Mouse (Mus musculus) lung, embryonic 16.5 days (tissue): ENCODE data around the gene Smok3a. TPM values are rescaled to one million over a fixed set of nuclear protein-coding genes. Genes with fewer than 3 reads are reported as not detected.

Source experiments
- ATAC-seq: fragments of 200-750 bp; cut with Nextera tagmentation; 2 replicates; pipeline ENCODE4 v1.8.0; 2017; ENCODE audit warnings: low read depth, mild to moderate bottlenecking, moderate library complexity
- H3K27ac ChIP-seq: fragments of 300-500 bp; sonication (generic); 2 replicates; pipeline ENCODE4 v1.5.1; 2014; ENCODE audit warnings: mild to moderate bottlenecking, control low read depth, low read length
- H3K27me3 ChIP-seq: fragments of 300-500 bp; sonication (generic); 2 replicates; pipeline ENCODE4 v1.6.1; 2014; ENCODE audit warnings: low read depth, low read length, mixed read lengths; ENCODE audit not compliant: control insufficient read depth, insufficient read depth
- H3K36me3 ChIP-seq: fragments of 300-500 bp; sonication (generic); 2 replicates; pipeline ENCODE4 v1.6.1; 2014; ENCODE audit warnings: low read length; ENCODE audit not compliant: control insufficient read depth, insufficient read depth
- H3K4me1 ChIP-seq: fragments of 300-500 bp; sonication (generic); replicated peaks from 2 replicates; pipeline ENCODE4 v1.6.1; 2014; ENCODE audit warnings: low read length, mixed read lengths; ENCODE audit not compliant: control insufficient read depth, insufficient read depth
- H3K4me2 ChIP-seq: fragments of 300-500 bp; sonication (generic); 2 replicates; pipeline ENCODE4 v1.6.1; 2014; ENCODE audit warnings: low read depth, low read length, control low read depth
- H3K4me3 ChIP-seq: fragments of 300-500 bp; sonication (generic); 2 replicates; pipeline ENCODE4 v1.5.1; 2014; ENCODE audit warnings: mild to moderate bottlenecking, low read length, control low read depth
- H3K9ac ChIP-seq: fragments of 300-500 bp; sonication (generic); 2 replicates; pipeline ENCODE4 v1.6.1; 2014; ENCODE audit warnings: low read length, control low read depth
- H3K9me3 ChIP-seq: fragments of 300-500 bp; sonication (generic); 2 replicates; pipeline ENCODE4 v1.6.1; 2016; ENCODE audit warnings: low read length; ENCODE audit not compliant: control insufficient read depth
- WGBS: fragments of 180-500 bp; shearing (Covaris S2); extraction: QIAGEN DNeasy Blood & Tissue Kit; methylation state at CpG from one replicate; pipeline ENCODE4 v1.1.7; 2014; 5-methylcytosine and 5-hydroxymethylcytosine counted together
- polyA plus RNA-seq: library from polyadenylated mRNA; unstranded; fragments of >200 nt; fragmentation: Nextera tagmentation; extraction: Ambion mirVana; gene quantifications from 2 replicates; pipeline ENCODE4 v1.2.1, GENCODE M21; 2015

Smok3a gene
- polyA plus RNA-seq, 1 experiment from 2014 or later, result not detected

DNA sequence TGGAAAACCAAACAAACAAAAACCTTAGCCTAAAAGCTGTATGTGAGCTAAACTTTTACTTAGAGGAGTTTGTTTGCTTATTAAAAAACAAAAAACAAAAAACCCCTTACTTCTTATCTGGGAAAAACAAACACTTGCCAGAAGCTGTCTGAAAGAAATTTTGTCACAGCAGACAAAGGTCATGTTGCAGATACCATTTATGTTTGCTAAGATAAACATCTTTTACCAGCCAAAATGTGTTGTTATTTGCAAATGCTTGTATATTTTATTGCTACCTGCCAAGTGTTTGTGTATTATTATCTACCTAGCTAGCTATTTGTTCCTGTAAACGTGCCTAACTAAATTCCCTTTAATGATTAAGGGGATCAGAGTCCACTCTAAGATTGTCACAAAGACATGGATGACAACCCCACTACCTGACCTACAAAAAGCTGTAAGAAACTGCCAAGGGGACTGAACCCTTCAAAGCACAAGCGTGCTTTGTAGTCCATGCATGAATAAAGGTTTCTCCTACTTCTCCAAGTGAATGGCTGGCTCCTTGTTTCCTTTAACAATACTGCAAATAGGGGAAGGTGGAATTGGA lies 62.3 kb downstream of the Smok3a start:
- H3K9me3 ChIP-seq, result no peaks in the 10 kb centered on the region
- H3K27ac ChIP-seq, result no peak overlapping the region
- H3K4me3 ChIP-seq, result no peak overlapping the region
- H3K27me3 ChIP-seq, result no peaks in the 10 kb centered on the region
- H3K36me3 ChIP-seq, result 0 out of 2 replicates have a peak, but pooled peaks cover 5% of the 10 kb centered on the region
- WGBS, result 53% methylated on average over 2 of the region's 2 CpGs
- H3K4me2 ChIP-seq, result no peak overlapping the region
- peaks cover 5% of the 10 kb centered on the region for H3K4me1 ChIP-seq
- H3K9ac ChIP-seq, result no peak overlapping the region
- no peak for ATAC-seq

DNA sequence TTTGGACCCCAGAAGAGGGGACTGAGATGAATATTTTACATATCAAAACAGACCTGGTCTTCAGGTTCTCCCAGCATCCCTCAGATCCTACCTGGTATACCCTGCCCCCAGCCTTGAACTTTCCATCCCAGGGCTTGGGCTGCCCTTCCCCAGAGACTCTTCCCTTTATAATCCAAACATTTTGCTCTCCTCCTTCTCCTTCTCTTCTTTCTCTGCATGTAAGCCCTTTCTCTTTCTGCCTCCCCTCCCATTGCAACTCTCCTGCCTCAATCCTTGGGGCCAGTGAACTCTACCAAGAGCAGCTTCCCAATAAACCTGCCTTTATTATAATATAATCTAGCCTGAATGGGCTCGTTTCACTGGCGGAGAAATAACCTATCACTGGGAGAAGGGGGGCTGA lies 62.9 kb downstream of the Smok3a start:
- H3K4me2 ChIP-seq, result no peak overlapping the region
- 94% methylated on average over 2 of the region's 2 CpGs for WGBS
- ATAC-seq, result no peak
- H3K4me3 ChIP-seq, result no peak overlapping the region
- H3K27ac ChIP-seq, result no peak overlapping the region
- H3K27me3 ChIP-seq, result no peaks in the 10 kb centered on the region
- no peak overlapping the region for H3K9ac ChIP-seq
- H3K9me3 ChIP-seq, result no peaks in the 10 kb centered on the region
- H3K4me1 ChIP-seq, result peaks cover 5% of the 10 kb centered on the region
- peaks cover 5% of the 10 kb centered on the region; the same call in 1 of the 2 replicates for H3K36me3 ChIP-seq

Other genes starting within 250 kb of the Smok3a start
- 25.9 and 30.5 TPM in 2 replicates for gene Ppp1r35, start 242.4 kb upstream of the Smok3a start, polyA plus RNA-seq
- gene Mepce, start 233.6 kb upstream of the Smok3a start, polyA plus RNA-seq, result 10.0 and 10.5 TPM in 2 replicates
- gene Zcwpw1, start 233.5 kb upstream of the Smok3a start, polyA plus RNA-seq, result 24.3 and 26.8 TPM in 2 replicates
- 4.4 and 5.2 TPM in 2 replicates for gene Pilra, start 185.0 kb upstream of the Smok3a start, polyA plus RNA-seq
- gene Pilrb1, start 163.2 kb upstream of the Smok3a start, polyA plus RNA-seq, result 1.1 and 1.8 TPM in 2 replicates
- gene Pilrb2, start 149.4 kb upstream of the Smok3a start, polyA plus RNA-seq, result 1.1 and 1.5 TPM in 2 replicates
- gene Cyp3a13, start 99.6 kb upstream of the Smok3a start, polyA plus RNA-seq, result 0.77 and 0.79 TPM in 2 replicates
- gene Gjc3, start 58.2 kb upstream of the Smok3a start, polyA plus RNA-seq, result 0.08 and 0.10 TPM in 2 replicates
- 1.1 TPM in 1 of 2 replicates, not detected in the other for gene Azgp1, start 39.7 kb upstream of the Smok3a start, polyA plus RNA-seq
- not detected in 2 replicates for gene Smok3b, start 168 bp downstream of the Smok3a start, polyA plus RNA-seq
- not detected in 2 replicates for gene Smok3c, start 31.9 kb downstream of the Smok3a start, polyA plus RNA-seq
- 14.8 and 18.1 TPM in 2 replicates for gene Zkscan1, start 63.8 kb downstream of the Smok3a start, polyA plus RNA-seq
- 57.9 and 61.5 TPM in 2 replicates for gene Zscan21, start 95.6 kb downstream of the Smok3a start, polyA plus RNA-seq
- 22.8 and 24.0 TPM in 2 replicates for gene Zfp113, start 134.5 kb downstream of the Smok3a start, polyA plus RNA-seq
- 292 and 301 TPM in 2 replicates for gene Cops6, start 139.8 kb downstream of the Smok3a start, polyA plus RNA-seq
- gene Ap4m1, start 150.7 kb downstream of the Smok3a start, polyA plus RNA-seq, result 26.2 and 27.4 TPM in 2 replicates
- gene Mcm7, start 151.2 kb downstream of the Smok3a start, polyA plus RNA-seq, result 180 and 197 TPM in 2 replicates
- 87.3 and 88.8 TPM in 2 replicates for gene Taf6, start 166.2 kb downstream of the Smok3a start, polyA plus RNA-seq
- 59.5 and 60.5 TPM in 2 replicates for gene Cnpy4, start 166.2 kb downstream of the Smok3a start, polyA plus RNA-seq
- 7.6 and 8.8 TPM in 2 replicates for gene Mblac1, start 173.1 kb downstream of the Smok3a start, polyA plus RNA-seq
- not detected in 2 replicates for gene Nxpe5, start 204.6 kb downstream of the Smok3a start, polyA plus RNA-seq
- gene Lamtor4, start 234.2 kb downstream of the Smok3a start, polyA plus RNA-seq, result 56.7 and 62.1 TPM in 2 replicates
- 3.8 and 6.2 TPM in 2 replicates for gene BC037034, start 242.8 kb downstream of the Smok3a start, polyA plus RNA-seq